ENCODE assay signal across 8 mouse cellular contexts in the genomic region with DNA sequence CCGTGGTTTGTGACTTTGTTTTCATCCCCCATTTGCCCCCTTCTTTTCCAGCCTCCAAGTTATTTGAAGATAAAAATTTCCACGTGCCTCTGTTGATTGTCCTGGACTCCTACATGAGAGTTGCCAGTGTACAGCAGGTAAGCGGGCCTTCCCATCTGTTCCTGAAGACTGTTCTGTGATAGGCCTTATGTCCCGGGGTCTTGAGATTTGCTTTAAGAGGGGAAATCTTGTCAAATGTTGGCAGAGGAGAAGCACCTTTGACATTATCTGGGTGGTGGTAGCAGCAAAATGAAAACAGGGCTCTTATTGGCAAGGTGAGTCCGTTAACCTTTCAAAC. TPM values are rescaled to one million over a fixed set of nuclear protein-coding genes. Genes with fewer than 3 reads are reported as not detected.
DNase-seq lines count a peak whose midpoint lies in the region; ATAC-seq lines count a peak whose summit lies in the region.

No protein-coding gene starts in this region.

- ATAC-seq in kidney, embryonic 14.5 days (ENCODE audit: low FRiP score, low TSS enrichment): peak; percentile 17; the same call in 1 of the 2 replicates
- ATAC-seq in hindbrain, embryonic 11.5 days (ENCODE audit: low FRiP score): no peak
- peak; percentile 10; the same call in 1 of the 2 replicates for ATAC-seq in midbrain, embryonic 11.5 days (ENCODE audit: low FRiP score)

- no peaks in the 10 kb centered on the region for H3K27me3 ChIP-seq in kidney, embryonic 14.5 days (ENCODE audit: control insufficient read depth, insufficient read depth, low read length)
- H3K27me3 ChIP-seq in embryonic facial prominence, embryonic 10.5 days (replicated peaks; ENCODE audit: low read depth, poor library complexity, severe bottlenecking): peaks cover 15% of the 10 kb centered on the region; the same call in 1 of the 2 replicates
- no peaks in the 10 kb centered on the region for H3K27me3 ChIP-seq in hindbrain, embryonic 11.5 days (ENCODE audit: control insufficient read depth, insufficient read depth, low read length)
- no peaks in the 10 kb centered on the region for H3K27me3 ChIP-seq in midbrain, embryonic 11.5 days (ENCODE audit: control insufficient read depth, insufficient read depth, low read length)

- H3K36me3 ChIP-seq in kidney, embryonic 14.5 days (ENCODE audit: control insufficient read depth, insufficient read depth, low read length): no peaks in the 10 kb centered on the region
- no peaks in the 10 kb centered on the region for H3K36me3 ChIP-seq in embryonic facial prominence, embryonic 10.5 days (replicated peaks)
- H3K36me3 ChIP-seq in hindbrain, embryonic 11.5 days (ENCODE audit: control insufficient read depth, insufficient read depth, low read length): no peaks in the 10 kb centered on the region
- H3K36me3 ChIP-seq in midbrain, embryonic 11.5 days (ENCODE audit: control insufficient read depth, insufficient read depth, low read length): no peaks in the 10 kb centered on the region

- H3K4me1 ChIP-seq in kidney, embryonic 14.5 days (ENCODE audit: control insufficient read depth, insufficient read depth, low read length): no peaks in the 10 kb centered on the region
- H3K4me1 ChIP-seq in embryonic facial prominence, embryonic 10.5 days: peaks cover 22% of the 10 kb centered on the region
- 0 out of 2 replicates have a peak, but pooled peaks cover 2% of the 10 kb centered on the region for H3K4me1 ChIP-seq in hindbrain, embryonic 11.5 days (replicated peaks; ENCODE audit: control insufficient read depth, insufficient read depth, low read length)
- no peaks in the 10 kb centered on the region for H3K4me1 ChIP-seq in midbrain, embryonic 11.5 days (ENCODE audit: control insufficient read depth, insufficient read depth, low read length)

- H3K9ac ChIP-seq in kidney, embryonic 14.5 days (ENCODE audit: low read depth, low read length): peak overlapping the region; percentile 59
- H3K9ac ChIP-seq in hindbrain, embryonic 11.5 days (ENCODE audit: low read depth, low read length): peak overlapping the region; percentile 57
- H3K9ac ChIP-seq in midbrain, embryonic 11.5 days (ENCODE audit: low read length): peak overlapping the region; percentile 59

- peak overlapping the region; percentile 70 for H3K4me2 ChIP-seq in kidney, embryonic 14.5 days (replicated peaks; ENCODE audit: low read depth, low read length)
- H3K4me2 ChIP-seq in hindbrain, embryonic 11.5 days (replicated peaks; ENCODE audit: low read depth, low read length): peak overlapping the region; percentile 61
- H3K4me2 ChIP-seq in midbrain, embryonic 11.5 days: peak overlapping the region; percentile 48

- peak overlapping the region; percentile 57 for H3K4me3 ChIP-seq in kidney, embryonic 14.5 days (ENCODE audit: low read length)
- H3K4me3 ChIP-seq in embryonic facial prominence, embryonic 10.5 days: peak overlapping the region; percentile 62
- H3K4me3 ChIP-seq in hindbrain, embryonic 11.5 days (ENCODE audit: low read depth, low read length): peak overlapping the region; percentile 42
- H3K4me3 ChIP-seq in midbrain, embryonic 11.5 days (ENCODE audit: low read depth, low read length): peak overlapping the region; percentile 37

- H3K9me3 ChIP-seq in kidney, embryonic 14.5 days (ENCODE audit: control insufficient read depth, low read length): no peaks in the 10 kb centered on the region
- H3K9me3 ChIP-seq in embryonic facial prominence, embryonic 10.5 days: no peaks in the 10 kb centered on the region
- H3K9me3 ChIP-seq in hindbrain, embryonic 11.5 days (ENCODE audit: control insufficient read depth, low read length): no peaks in the 10 kb centered on the region
- H3K9me3 ChIP-seq in midbrain, embryonic 11.5 days (ENCODE audit: control insufficient read depth, low read length): no peaks in the 10 kb centered on the region

- 29% methylated on average over 5 of the region's 5 CpGs for WGBS in kidney, embryonic 14.5 days
- WGBS in embryonic facial prominence, embryonic 10.5 days: 45% methylated on average over 5 of the region's 5 CpGs
- 47% methylated on average over 5 of the region's 5 CpGs for WGBS in hindbrain, embryonic 11.5 days
- 44% methylated on average over 5 of the region's 5 CpGs for WGBS in midbrain, embryonic 11.5 days

- DNase-seq in kidney, adult 11 months: no peak
- no peak for DNase-seq in embryonic facial prominence, embryonic 10.5 days (ENCODE audit: low spot score)
- no peak for DNase-seq in hindbrain, embryonic 11.5 days (ENCODE audit: low spot score)
- no peak for DNase-seq in midbrain, embryonic 11.5 days (ENCODE audit: low spot score, missing footprints)
- DNase-seq in adrenal gland, postnatal 25 days: no peak
- DNase-seq in embryo, embryonic 10.5 days (ENCODE audit: low spot score): no peak
- no peak for DNase-seq in Muller cell, postnatal 12 days (ENCODE audit: inconsistent ontology term)

- H3K27ac ChIP-seq in kidney, embryonic 14.5 days (ENCODE audit: low read depth, low read length): peak overlapping the region; percentile 66; the same call in 1 of the 2 replicates
- H3K27ac ChIP-seq in embryonic facial prominence, embryonic 10.5 days (replicated peaks): peak overlapping the region; percentile 84
- no peak overlapping the region for H3K27ac ChIP-seq in hindbrain, embryonic 11.5 days (ENCODE audit: low read depth, low read length)
- no peak overlapping the region for H3K27ac ChIP-seq in midbrain, embryonic 11.5 days (ENCODE audit: low read depth, low read length)

RNA-seq across cellular contexts. Expression of a gene that starts 0.6 kb away (rescaled TPM):
- 5.1 and 7.0 TPM in 2 replicates for polyA plus RNA-seq in kidney, embryonic 14.5 days (2014; fragmentation: Nextera tagmentation; extraction: Ambion mirVana)
- polyA plus RNA-seq in embryonic facial prominence, embryonic 10.5 days (2016; fragmentation: Nextera tagmentation; extraction: Ambion mirVana): 1.7 and 1.8 TPM in 2 replicates
- 3.4 and 4.7 TPM in 2 replicates for polyA plus RNA-seq in hindbrain, embryonic 11.5 days (2014; fragmentation: Nextera tagmentation; extraction: Ambion mirVana)
- 2.5 and 4.2 TPM in 2 replicates for polyA plus RNA-seq in midbrain, embryonic 11.5 days (2014; fragmentation: Nextera tagmentation; extraction: Ambion mirVana)
- total RNA-seq in adrenal gland, postnatal 25 days (2021): 143 and 167 TPM in 2 replicates

Comparison
In these comparisons a context has a peak if more than half of its experiments do, and no peak if none do; other contexts are left out.
1. H3K27ac ChIP-seq: peak in kidney, embryonic 14.5 days (single experiment) and embryonic facial prominence, embryonic 10.5 days (single experiment); none in hindbrain, embryonic 11.5 days (single experiment) and midbrain, embryonic 11.5 days (single experiment).
2. Peak in every context shown above with its lines, with median percentiles within 50 percentile points of each other: H3K4me2 ChIP-seq, H3K4me3 ChIP-seq and H3K9ac ChIP-seq.